Mouse (Mus musculus) embryonic facial prominence, embryonic 11.5 days (tissue): ENCODE data around the gene Cox4i1. TPM values are rescaled to one million over a fixed set of nuclear protein-coding genes. Genes with fewer than 3 reads are reported as not detected.

Source experiments
- ATAC-seq: fragments of 200-750 bp; cut with Nextera tagmentation; replicated peaks from 2 replicates; pipeline ENCODE4 v1.8.0; 2017; ENCODE audit warnings: low read depth; ENCODE audit not compliant: insufficient number of reproducible peaks, low FRiP score, low TSS enrichment
- DNase-seq: peaks from one replicate; pipeline ENCODE4 v3.0.0-alpha.2; 2015; ENCODE audit warnings: low spot score
- H3K27ac ChIP-seq: fragments of 300-500 bp; sonication (generic); replicated peaks from 2 replicates; pipeline ENCODE4 v1.5.1; 2014; ENCODE audit warnings: mild to moderate bottlenecking, low read depth, low read length, control low read depth
- H3K27me3 ChIP-seq: fragments of 300-500 bp; sonication (generic); 2 replicates; pipeline ENCODE4 v1.6.1; 2014; ENCODE audit warnings: mild to moderate bottlenecking, low read length, moderate library complexity, mixed read lengths; ENCODE audit not compliant: control insufficient read depth, insufficient read depth
- H3K36me3 ChIP-seq: fragments of 300-500 bp; sonication (generic); replicated peaks from 2 replicates; pipeline ENCODE4 v1.6.1; 2014; ENCODE audit warnings: low read depth, mild to moderate bottlenecking, low read length, moderate library complexity, mixed read lengths; ENCODE audit not compliant: control insufficient read depth, insufficient read depth
- H3K4me1 ChIP-seq: fragments of 300-500 bp; sonication (generic); 2 replicates; pipeline ENCODE4 v1.6.1; 2014; ENCODE audit warnings: low read length, mixed read lengths; ENCODE audit not compliant: control insufficient read depth, insufficient read depth
- H3K4me2 ChIP-seq: fragments of 300-500 bp; sonication (generic); 2 replicates; pipeline ENCODE4 v1.6.1; 2014; ENCODE audit warnings: low read depth, mild to moderate bottlenecking, control low read depth, low read length, moderate library complexity
- H3K4me3 ChIP-seq: fragments of 300-500 bp; sonication (generic); 2 replicates; pipeline ENCODE4 v1.5.1; 2014; ENCODE audit warnings: low read depth, low read length, control low read depth
- H3K9ac ChIP-seq: fragments of 300-500 bp; sonication (generic); replicated peaks from 2 replicates; pipeline ENCODE4 v1.6.1; 2014; ENCODE audit warnings: mild to moderate bottlenecking, control low read depth, low read length
- H3K9me3 ChIP-seq: fragments of 300-500 bp; sonication (generic); replicated peaks from 2 replicates; pipeline ENCODE4 v1.6.1; 2016; ENCODE audit warnings: mild to moderate bottlenecking, low read length, inconsistent platforms, mixed read lengths; ENCODE audit not compliant: control insufficient read depth
- WGBS: fragments of 180-500 bp; shearing (Covaris S2); extraction: QIAGEN DNeasy Blood & Tissue Kit; methylation state at CpG from one replicate; pipeline ENCODE4 v1.1.7; 2014; 5-methylcytosine and 5-hydroxymethylcytosine counted together
- polyA plus RNA-seq: library from polyadenylated mRNA; unstranded; fragments of >200 nt; fragmentation: Nextera tagmentation; extraction: Ambion mirVana; gene quantifications from 2 replicates; pipeline ENCODE4 v1.2.1, GENCODE M21; 2014

Gene Cox4i1
- polyA plus RNA-seq, 1 experiment from 2014 or later = 854 TPM

- no peaks in the 10 kb centered on the region for H3K36me3 ChIP-seq
- no peak overlapping the region for H3K4me2 ChIP-seq
- H3K9ac ChIP-seq = no peak overlapping the region
- H3K4me3 ChIP-seq = no peak overlapping the region
- ATAC-seq = no peak
- DNase-seq = no peak
- no peaks in the 10 kb centered on the region for H3K9me3 ChIP-seq
- no peak overlapping the region for H3K27ac ChIP-seq
- H3K4me1 ChIP-seq = no peaks in the 10 kb centered on the region; the same call in 1 of the 2 replicates
- no peaks in the 10 kb centered on the region for H3K27me3 ChIP-seq
Measured at GRCm38 (mm10) chr8:120697979-120698272, 29.9 kb downstream of the Cox4i1 start.

- no peak overlapping the region for H3K27ac ChIP-seq
- DNase-seq (no peak), ATAC-seq (no peak)
- H3K4me2 ChIP-seq = no peak overlapping the region
- no peaks in the 10 kb centered on the region for H3K27me3 ChIP-seq
- H3K36me3 ChIP-seq = no peaks in the 10 kb centered on the region
- H3K9me3 ChIP-seq = no peaks in the 10 kb centered on the region
- H3K4me3 ChIP-seq = no peak overlapping the region
- H3K4me1 ChIP-seq = no peaks in the 10 kb centered on the region; the same call in 1 of the 2 replicates
- no peak overlapping the region for H3K9ac ChIP-seq
- WGBS = 93% methylated on average over 7 of the region's 7 CpGs
Measured at GRCm38 (mm10) chr8:120698426-120698825, 30.4 kb downstream of the Cox4i1 start.

- no peak overlapping the region for H3K27ac ChIP-seq
Measured at GRCm38 (mm10) chr8:120699079-120699478, 31.1 kb downstream of the Cox4i1 start.

GRCm38 (mm10) chr8:120699565-120699964 lies 31.5 kb downstream of the Cox4i1 start:
- H3K4me2 ChIP-seq = no peak overlapping the region
- no peaks in the 10 kb centered on the region for H3K36me3 ChIP-seq
- H3K9me3 ChIP-seq = no peaks in the 10 kb centered on the region
- 71% methylated on average over 2 of the region's 2 CpGs for WGBS
- ATAC-seq (no peak), DNase-seq (no peak)
- no peaks in the 10 kb centered on the region for H3K27me3 ChIP-seq
- H3K4me3 ChIP-seq = no peak overlapping the region
- H3K4me1 ChIP-seq = no peaks in the 10 kb centered on the region
- no peak overlapping the region for H3K9ac ChIP-seq
- no peak overlapping the region for H3K27ac ChIP-seq

More at GRCm38 (mm10) chr8:120699079-120699478, 31.1 kb downstream of the Cox4i1 start:
- H3K27me3 ChIP-seq = no peaks in the 10 kb centered on the region
- H3K4me3 ChIP-seq = no peak overlapping the region
- no peak for DNase-seq
- no peak overlapping the region for H3K4me2 ChIP-seq
- no peak overlapping the region for H3K9ac ChIP-seq
- 77% methylated on average over 6 of the region's 6 CpGs for WGBS
- no peak for ATAC-seq
- H3K9me3 ChIP-seq = no peaks in the 10 kb centered on the region
- no peaks in the 10 kb centered on the region for H3K36me3 ChIP-seq
- no peaks in the 10 kb centered on the region for H3K4me1 ChIP-seq

GRCm38 (mm10) chr8:120700053-120700452 lies 32.0 kb downstream of the Cox4i1 start:
- Histone ChIP-seq H3K9me3 (no peaks in the 10 kb centered on the region), H3K36me3 (no peaks in the 10 kb centered on the region), H3K27ac (no peak overlapping the region), H3K4me2 (no peak overlapping the region), H3K4me3 (no peak overlapping the region), H3K27me3 (no peaks in the 10 kb centered on the region), H3K9ac (no peak overlapping the region), H3K4me1 (no peaks in the 10 kb centered on the region)
- WGBS = 84% methylated on average over 4 of the region's 4 CpGs
- ATAC-seq (no peak), DNase-seq (no peak)

- ATAC-seq (no peak), DNase-seq (no peak)
- Histone ChIP-seq H3K4me3 (no peak overlapping the region), H3K9ac (no peak overlapping the region), H3K9me3 (no peaks in the 10 kb centered on the region), H3K4me2 (no peak overlapping the region), H3K27ac (no peak overlapping the region), H3K36me3 (no peaks in the 10 kb centered on the region), H3K27me3 (no peaks in the 10 kb centered on the region), H3K4me1 (no peaks in the 10 kb centered on the region)
- 59% methylated on average over 19 of the region's 19 CpGs for WGBS
Measured at GRCm38 (mm10) chr8:120701758-120702465, 33.9 kb downstream of the Cox4i1 start.

- DNase-seq (no peak), ATAC-seq (no peak)
- no peaks in the 10 kb centered on the region for H3K9me3 ChIP-seq
- no peak overlapping the region for H3K27ac ChIP-seq
- H3K36me3 ChIP-seq = no peaks in the 10 kb centered on the region
- no peak overlapping the region for H3K4me2 ChIP-seq
- H3K4me3 ChIP-seq = no peak overlapping the region
- no peaks in the 10 kb centered on the region for H3K4me1 ChIP-seq
- H3K9ac ChIP-seq = no peak overlapping the region
- 74% methylated on average over 9 of the region's 9 CpGs for WGBS
- H3K27me3 ChIP-seq = no peaks in the 10 kb centered on the region
Measured at GRCm38 (mm10) chr8:120704203-120704602, 36.2 kb downstream of the Cox4i1 start.

GRCm38 (mm10) chr8:120705163-120705562 lies 37.1 kb downstream of the Cox4i1 start:
- H3K4me3 ChIP-seq = no peak overlapping the region
- H3K27me3 ChIP-seq = no peaks in the 10 kb centered on the region
- no peak overlapping the region for H3K27ac ChIP-seq
- no peak overlapping the region for H3K4me2 ChIP-seq
- 87% methylated on average over 15 of the region's 15 CpGs for WGBS
- H3K9ac ChIP-seq = no peak overlapping the region
- DNase-seq (no peak), ATAC-seq (no peak)
- no peaks in the 10 kb centered on the region for H3K4me1 ChIP-seq
- H3K36me3 ChIP-seq = no peaks in the 10 kb centered on the region
- H3K9me3 ChIP-seq = no peaks in the 10 kb centered on the region
